Mouse (Mus musculus) right cerebral cortex, postnatal 36 days (tissue): ENCODE measurements around the gene Myo1e.

Source experiments
- DNase-seq, 2 experiments: peaks; one replicate each; pipeline ENCODE4 v3.0.0; 2022; ENCODE audit warnings: low spot score in 2 of 2, mixed read lengths in 1 of 2

Gene Myo1e

DNA sequence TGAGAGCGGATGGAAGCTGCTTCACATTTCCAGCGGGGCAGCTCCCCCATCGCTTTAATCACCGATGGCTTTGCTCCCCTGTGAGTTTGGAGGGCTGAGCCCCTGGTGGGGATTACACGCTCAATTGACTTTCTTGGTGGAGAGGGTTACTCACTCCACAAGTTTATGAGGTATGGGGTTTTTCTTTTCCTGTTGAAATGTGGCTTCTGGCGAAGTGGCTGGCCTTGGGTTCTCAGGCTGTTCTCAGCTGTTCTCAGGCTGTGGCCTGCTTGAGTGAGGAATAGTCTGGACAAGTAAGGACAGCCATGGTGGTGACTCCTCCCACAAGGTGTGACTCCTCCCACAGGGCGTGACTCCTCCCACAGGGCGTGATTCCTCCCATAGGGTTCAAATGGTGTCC is 149.1 kb downstream of the Myo1e start:
- no peak for DNase-seq

DNA sequence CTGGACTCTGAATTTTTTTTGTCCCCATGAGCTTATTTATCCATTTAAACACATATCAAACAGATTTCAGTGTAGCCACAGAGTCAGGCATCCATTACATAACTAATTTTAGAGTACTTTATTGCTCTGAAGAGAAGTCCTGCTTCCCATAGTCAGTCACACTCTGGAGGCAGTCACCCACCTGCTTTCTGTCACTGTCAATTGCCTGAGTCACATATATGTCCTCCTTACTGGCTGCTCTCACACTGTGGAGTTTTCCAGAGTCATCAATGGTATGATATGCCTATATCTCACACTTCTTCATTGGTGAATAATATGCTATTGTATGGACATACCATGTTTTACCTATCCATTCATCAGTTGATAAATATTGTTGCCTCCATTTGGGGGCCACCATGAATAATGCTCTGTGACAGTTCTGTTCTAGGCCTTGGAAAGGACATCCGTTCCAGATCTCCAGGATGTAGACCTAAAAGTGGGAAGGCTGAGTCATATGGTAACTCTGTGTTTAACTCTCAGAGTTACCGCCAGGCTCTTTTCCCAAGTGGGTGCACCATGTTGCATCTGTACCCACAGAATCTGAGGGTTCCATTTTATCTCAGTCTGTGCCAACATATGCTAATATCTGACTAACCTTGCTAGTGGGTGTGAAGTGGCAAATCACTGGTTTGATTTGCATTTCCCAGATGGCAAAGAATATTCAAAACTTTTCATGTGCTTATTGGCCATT is 152.4 kb downstream of the Myo1e start:
- DNase-seq: peak in 1 of 2 experiments; percentile 28

DNA sequence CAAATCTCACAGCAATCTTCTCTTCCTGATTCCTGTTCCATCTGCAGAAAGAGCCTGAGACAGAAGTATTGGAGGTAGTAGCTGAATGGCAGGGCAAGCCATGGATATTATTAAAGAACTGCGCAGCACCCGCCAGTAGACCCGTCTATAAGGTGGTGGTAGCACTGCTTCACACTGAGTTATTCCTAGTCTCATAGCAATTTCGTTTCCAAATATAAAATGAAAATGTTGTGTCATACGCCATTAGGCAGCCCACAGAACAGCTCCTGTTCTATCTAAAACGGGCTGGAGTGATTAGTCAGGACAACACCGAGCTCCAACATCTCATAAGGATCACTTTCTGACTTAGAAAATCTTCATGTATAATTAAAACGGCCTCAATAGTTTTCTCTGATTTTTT is 157.6 kb downstream of the Myo1e start:
- DNase-seq: peak; percentile 26 to 68

GRCm38 (mm10) chr9:70365915-70366314 is 158.8 kb downstream of the Myo1e start:
- no peak for DNase-seq

DNA sequence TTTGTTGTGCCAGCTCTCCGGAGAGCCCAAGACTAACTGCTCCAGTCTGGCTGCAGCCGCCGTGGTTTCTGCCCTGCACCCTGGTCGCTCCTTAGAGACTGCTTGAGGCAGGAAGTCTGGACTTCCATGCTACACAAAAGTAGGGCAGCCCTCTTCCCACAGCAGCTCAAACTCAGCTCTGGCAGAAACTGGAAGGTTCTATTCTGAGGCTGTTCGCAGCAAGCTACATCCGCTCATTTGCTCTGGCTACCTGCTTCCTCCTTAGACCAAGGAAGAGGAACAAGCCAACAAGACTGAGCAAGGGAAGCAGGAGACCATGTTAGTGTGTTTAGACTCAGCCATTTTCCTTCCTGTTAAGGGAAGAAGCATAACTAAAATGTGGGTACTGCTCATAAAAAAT is 159.7 kb downstream of the Myo1e start:
- peak in 1 of 2 experiments; percentile 54 for DNase-seq

DNA sequence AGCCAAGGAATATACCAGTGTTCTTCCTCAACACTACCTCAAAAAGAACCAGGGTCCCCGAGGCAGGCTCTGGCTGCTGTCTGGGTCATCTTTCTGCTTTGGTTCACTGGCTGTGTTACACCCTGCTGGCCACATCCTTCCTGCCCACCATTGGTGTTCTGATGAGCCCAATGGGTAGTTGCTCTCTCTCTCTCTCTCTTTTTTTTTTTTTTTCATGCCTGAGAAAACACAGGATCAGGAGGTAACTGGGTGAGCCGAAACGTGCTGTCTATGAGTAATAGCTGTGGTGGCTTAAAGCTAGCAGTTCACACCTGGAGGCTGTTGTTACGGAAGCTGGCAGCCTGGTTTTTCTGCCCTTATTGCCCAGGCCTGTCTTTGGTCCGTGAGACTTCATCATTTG is 164.5 kb downstream of the Myo1e start:
- DNase-seq: no peak

DNA sequence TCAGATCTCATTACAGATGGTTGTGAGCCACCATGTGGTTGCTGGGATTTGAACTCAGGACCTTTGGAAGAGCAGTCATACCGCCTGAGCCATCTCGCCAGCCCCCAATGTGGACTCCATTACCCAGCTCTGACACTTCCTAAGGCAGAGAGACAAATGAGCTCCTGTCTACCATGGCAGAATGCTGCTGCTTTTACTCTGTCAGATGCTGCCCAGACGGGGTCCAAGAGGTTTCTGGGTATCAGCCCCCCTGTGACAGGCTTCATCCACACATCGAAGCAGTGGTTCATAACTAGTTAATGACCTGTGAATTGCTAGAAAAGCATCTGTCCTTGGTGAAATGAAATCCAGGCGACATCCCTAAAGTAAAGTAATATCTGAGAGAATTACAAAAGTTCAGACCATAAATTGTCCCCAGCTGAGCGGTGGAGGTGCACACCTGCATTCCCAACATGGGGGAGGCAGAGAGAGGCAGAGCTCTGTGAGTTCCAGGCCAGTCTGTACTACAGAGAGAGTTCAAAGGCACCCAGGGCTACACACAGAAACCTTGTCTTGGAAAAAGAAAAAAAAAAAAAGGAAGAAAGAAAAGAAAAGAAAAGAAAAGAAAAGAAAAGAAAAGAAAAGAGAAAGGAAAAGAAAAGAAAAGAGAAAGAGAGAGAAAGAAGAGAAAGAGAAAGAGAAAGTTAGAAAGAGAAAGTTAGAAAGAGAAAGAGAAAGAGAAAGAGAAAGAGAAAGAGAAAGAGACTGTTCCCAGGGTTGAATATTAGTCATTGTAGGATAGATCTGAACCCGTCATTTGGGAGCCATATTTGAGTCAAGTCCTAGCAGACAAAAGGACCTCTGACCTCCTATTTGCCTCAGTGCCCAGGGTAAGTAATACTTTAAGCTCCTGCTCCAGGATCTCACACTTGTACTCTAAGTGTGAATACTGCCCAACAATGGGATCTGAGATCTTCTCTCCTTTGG is 172.6 kb downstream of the Myo1e start:
- no peak for DNase-seq

- DNase-seq: no peak
Measured at GRCm38 (mm10) chr9:70382091-70382490, 174.9 kb downstream of the Myo1e start.

DNA sequence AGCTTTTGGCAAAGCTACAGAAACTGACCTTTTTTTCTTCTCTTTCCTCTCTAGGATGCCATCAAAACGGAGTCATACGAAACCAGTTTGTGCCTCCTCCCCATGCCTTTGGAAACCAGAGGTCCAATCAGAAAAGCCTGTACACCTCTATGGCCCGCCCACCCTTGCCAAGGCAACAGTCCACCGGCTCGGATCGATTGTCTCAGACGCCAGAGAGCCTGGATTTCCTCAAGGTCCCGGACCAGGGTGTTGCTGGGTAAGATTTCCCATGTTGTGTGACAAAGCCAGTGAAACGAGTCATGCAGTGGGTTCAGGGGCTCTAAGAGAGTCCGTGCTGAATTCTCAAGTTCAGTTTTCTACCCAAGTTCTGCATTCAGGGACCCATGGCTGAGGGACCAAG is 176.6 kb downstream of the Myo1e start:
- DNase-seq: no peak

GRCm38 (mm10) chr9:70384494-70384893 is 177.3 kb downstream of the Myo1e start:
- no peak for DNase-seq

DNA sequence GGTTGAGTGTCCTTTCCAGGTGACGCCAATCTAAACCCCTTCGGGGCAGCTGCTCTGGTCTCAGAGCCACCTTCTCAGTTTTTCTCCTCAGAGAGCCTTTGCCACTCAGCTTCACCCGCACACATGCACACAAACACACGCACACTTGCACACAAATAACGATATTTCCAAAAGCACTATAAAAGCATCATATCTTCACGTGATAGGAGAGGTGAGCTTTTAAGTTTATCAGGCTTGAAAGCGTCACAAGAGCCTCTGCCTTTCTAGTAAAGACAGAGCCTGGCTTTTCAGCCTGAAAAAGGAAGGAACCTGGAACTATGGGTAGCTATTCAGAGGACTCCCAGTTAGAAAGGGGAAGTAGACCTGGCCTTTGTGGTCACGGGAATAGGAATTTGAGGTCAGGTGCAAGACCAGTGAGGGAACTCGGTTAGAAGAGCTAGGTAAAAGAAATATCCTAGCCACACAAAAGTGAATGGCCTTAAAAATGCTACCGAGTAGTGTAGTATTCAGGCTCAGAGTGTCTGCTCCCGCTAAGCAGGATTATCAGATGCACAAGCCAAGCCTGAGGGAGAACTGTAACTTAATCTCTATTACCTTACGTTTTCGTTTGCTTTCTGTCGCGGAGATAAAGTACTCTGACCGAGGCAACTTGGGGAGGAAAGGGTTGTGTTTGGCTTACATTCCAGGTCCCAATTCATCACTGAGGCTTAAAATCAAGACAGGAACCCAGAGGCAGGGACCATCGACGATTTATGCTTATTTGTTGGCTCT is 178.0 kb downstream of the Myo1e start:
- no peak for DNase-seq

DNA sequence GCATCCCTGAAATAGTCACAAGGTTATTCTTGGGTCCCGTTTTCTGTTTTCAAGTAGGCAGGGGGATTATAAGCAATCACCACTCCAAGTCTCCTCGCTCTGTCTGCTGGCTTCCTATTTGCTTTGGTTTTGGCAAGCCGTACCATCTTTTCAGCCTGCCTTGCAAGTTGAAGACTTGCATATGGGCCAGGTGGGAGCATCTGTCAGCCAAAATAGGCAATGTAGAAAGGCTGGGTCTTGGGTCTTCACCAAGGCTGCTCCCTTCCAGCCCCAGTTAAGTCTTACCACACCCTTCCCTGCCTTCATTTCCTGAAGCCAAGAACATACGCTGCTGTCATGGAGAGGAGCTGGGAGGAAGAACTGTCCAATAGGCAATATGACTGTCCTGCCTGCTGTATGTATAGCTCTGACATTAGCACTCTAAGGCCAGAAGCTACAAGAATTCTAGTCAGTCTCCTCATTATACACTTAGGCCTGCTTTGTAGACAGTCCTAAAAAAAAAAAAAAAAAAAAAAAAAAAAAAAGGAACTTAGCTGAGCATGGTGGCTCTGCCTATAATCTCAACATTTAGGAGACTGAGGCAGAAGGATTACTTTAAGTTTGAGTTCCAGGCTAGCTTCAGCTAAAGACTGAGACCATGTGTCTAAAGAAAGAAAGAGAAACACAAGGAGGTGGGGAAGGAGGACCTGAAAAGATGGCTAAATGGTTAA is 180.4 kb downstream of the Myo1e start:
- no peak for DNase-seq

- no peak for DNase-seq
Measured at GRCm38 (mm10) chr9:70389548-70389947, 182.4 kb downstream of the Myo1e start.

DNA sequence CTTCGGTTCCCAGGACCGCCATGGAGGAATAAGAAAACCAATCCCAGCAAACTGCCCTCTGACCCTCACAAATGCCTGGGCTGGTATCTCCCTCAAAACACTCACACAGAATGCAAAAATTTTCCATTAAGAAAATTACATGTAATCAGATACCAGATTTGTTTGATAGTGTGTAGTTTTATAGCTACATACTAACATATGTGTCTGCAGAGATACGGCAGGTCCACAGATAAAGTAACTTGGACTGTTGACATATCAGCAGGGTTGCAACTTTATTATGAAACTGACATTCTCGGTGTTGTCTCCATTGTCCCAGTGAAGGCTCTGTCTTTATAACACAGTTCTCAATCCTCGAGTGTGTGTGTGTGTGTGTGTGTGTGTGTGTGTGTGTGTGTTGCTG is 183.9 kb downstream of the Myo1e start:
- no peak for DNase-seq

DNA sequence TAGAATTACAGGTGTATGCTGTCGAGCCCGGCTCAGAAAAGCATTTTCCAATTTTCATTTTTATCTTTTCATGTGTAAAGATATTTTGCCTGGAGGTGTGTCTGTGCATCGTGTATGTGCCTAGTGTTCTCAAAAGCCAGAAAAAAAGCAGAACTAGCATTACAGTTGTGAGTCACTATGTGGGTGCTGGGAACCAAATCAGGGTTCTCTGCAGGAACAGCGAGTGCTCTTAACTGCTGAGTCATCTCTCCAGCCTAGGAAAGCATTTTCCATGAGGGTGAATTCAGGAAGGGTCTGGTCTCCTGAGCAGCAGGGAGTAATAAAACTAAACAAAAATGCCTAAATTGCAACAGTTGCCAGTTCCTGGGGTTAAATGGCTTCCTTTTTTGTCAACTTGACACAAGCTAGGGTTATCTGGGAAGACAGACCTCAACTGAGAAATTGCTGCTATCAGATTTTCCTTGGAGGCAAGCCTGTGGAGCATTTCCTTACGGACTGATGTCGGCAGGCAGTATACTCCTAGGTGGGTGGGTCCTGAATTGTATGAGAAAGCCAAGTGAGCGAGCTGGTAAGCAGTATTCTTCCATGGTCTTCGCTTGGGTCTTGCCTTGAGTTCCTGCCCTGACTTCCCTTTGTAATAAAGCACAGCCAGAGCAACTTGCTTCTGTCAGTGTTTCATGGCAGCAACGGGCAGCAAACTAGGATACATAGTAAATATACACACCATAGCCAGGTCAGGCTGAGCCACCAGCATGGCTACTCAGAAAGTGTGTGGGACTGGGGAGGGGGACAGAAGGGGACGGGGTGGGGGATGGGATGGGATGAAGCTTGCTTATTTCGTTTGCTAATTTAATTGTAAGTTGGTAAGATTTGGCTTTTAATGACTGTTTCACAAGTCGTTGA is 184.8 kb downstream of the Myo1e start:
- no peak for DNase-seq

DNA sequence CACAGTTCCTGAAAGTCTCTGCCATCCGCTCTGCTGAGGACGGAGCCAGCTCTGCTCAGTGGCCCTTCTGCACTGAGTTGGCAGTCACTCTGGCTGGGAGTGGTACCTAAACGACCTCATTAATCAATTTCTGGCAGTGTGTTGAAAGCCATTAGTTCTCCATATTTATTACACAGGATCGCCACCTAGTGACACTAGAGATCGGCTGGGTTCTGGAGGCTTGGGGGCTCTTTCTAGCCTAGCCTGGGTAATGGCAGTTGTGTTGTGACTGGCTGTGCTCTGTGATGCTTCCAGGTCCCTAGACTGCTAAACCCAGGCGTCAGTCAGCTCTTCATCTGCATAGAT is 185.4 kb downstream of the Myo1e start:
- DNase-seq: no peak

DNA sequence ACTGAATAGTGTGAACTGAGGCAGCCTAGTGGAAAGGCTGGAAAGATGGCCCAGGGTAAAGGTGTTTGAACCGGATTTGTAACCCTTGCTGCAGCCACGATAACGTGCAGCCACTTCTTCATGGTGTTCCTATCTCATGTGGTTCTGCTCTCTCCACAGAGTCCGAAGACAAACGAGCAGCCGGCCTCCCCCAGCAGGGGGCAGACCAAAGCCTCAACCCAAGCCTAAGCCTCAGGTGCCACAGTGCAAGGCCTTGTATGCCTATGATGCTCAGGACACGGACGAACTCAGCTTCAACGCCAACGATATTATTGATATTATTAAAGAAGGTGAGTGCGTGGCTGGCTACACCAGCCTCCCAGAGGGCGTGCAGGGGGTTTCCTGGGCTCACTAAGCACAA is 188.5 kb downstream of the Myo1e start:
- no peak for DNase-seq

GRCm38 (mm10) chr9:70396083-70396482 is 188.9 kb downstream of the Myo1e start:
- no peak for DNase-seq

DNA sequence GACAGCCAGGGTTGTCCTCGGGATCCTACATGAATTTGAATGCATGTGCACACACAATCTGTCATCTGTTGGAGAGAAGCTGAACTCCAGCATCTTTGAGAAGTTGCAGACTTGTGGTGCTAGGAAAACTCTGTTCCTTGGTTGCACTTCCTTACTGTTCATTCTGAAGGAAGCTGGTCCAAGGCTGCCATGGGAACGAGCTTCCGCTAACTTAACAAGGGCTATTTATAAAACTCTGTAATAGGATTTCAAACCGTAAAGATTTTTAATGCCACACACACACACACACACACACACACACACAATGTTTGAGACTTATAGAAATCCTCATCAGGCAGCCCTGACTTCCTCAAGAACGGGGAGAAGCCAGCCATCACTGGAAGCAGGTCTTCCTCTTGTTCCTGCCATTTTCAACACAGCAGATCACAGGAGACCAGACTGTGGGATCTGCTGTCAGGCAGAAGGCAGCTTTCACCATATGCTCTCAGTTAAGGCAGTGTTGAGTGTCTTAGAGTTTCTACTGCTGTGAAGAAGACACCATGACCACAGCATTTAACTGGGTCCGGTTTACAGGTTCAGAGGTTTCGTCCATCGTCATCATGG is 194.9 kb downstream of the Myo1e start:
- peak in 1 of 2 experiments; percentile 49 for DNase-seq

GRCm38 (mm10) chr9:70406596-70406995 is 199.4 kb downstream of the Myo1e start:
- DNase-seq: no peak
